Mouse (Mus musculus) stomach, embryonic 14.5 days (tissue): ENCODE results near the gene Nepn. TPM values are rescaled to one million over a fixed set of nuclear protein-coding genes. Genes with fewer than 3 reads are reported as not detected.

Source experiments
- ATAC-seq: fragments of 200-750 bp; cut with Nextera tagmentation; 2 replicates; pipeline ENCODE4 v1.8.0; 2017; ENCODE audit warnings: low read depth, moderate TSS enrichment; ENCODE audit not compliant: insufficient number of reproducible peaks, insufficient read depth, low FRiP score
- H3K27ac ChIP-seq: fragments of 300-500 bp; sonication (generic); 2 replicates; pipeline ENCODE4 v1.5.1; 2014; ENCODE audit warnings: mild to moderate bottlenecking, low read length, moderate library complexity, mixed read lengths
- H3K27me3 ChIP-seq: fragments of 300-500 bp; sonication (generic); 2 replicates; pipeline ENCODE4 v1.6.1; 2014; ENCODE audit warnings: low read length, control low read depth, mixed read lengths; ENCODE audit not compliant: control insufficient read depth, insufficient read depth
- H3K36me3 ChIP-seq: fragments of 300-500 bp; sonication (generic); 2 replicates; pipeline ENCODE4 v1.6.1; 2014; ENCODE audit warnings: mild to moderate bottlenecking, control low read depth, low read length, moderate library complexity, mixed read lengths; ENCODE audit not compliant: control insufficient read depth, insufficient read depth
- H3K4me1 ChIP-seq: fragments of 300-500 bp; sonication (generic); 2 replicates; pipeline ENCODE4 v1.6.1; 2014; ENCODE audit warnings: low read length, control low read depth, mixed read lengths; ENCODE audit not compliant: control insufficient read depth, insufficient read depth
- H3K4me2 ChIP-seq: fragments of 300-500 bp; sonication (generic); replicated peaks from 2 replicates; pipeline ENCODE4 v1.6.1; 2014; ENCODE audit warnings: low read depth, low read length, control low read depth
- H3K4me3 ChIP-seq: fragments of 300-500 bp; sonication (generic); 2 replicates; pipeline ENCODE4 v1.5.1; 2014; ENCODE audit warnings: low read depth, low read length, control low read depth
- H3K9ac ChIP-seq: fragments of 300-500 bp; sonication (generic); replicated peaks from 2 replicates; pipeline ENCODE4 v1.6.1; 2014; ENCODE audit warnings: low read depth, mild to moderate bottlenecking, control low read depth, low read length, moderate library complexity, mixed read lengths
- H3K9me3 ChIP-seq: fragments of 300-500 bp; sonication (generic); 2 replicates; pipeline ENCODE4 v1.6.1; 2016; ENCODE audit warnings: low read depth, low read length, control low read depth; ENCODE audit not compliant: control insufficient read depth
- WGBS: fragments of 180-500 bp; shearing (Covaris S2); extraction: QIAGEN DNeasy Blood & Tissue Kit; methylation state at CpG from one replicate; pipeline ENCODE4 v1.1.7; 2014; 5-methylcytosine and 5-hydroxymethylcytosine counted together
- polyA plus RNA-seq: library from polyadenylated mRNA; unstranded; fragments of >200 nt; fragmentation: Nextera tagmentation; extraction: Ambion mirVana; gene quantifications from 2 replicates; pipeline ENCODE4 v1.2.1, GENCODE M21; 2014

The Nepn gene
- polyA plus RNA-seq, 1 experiment from 2014 or later: 57.8 TPM

DNA sequence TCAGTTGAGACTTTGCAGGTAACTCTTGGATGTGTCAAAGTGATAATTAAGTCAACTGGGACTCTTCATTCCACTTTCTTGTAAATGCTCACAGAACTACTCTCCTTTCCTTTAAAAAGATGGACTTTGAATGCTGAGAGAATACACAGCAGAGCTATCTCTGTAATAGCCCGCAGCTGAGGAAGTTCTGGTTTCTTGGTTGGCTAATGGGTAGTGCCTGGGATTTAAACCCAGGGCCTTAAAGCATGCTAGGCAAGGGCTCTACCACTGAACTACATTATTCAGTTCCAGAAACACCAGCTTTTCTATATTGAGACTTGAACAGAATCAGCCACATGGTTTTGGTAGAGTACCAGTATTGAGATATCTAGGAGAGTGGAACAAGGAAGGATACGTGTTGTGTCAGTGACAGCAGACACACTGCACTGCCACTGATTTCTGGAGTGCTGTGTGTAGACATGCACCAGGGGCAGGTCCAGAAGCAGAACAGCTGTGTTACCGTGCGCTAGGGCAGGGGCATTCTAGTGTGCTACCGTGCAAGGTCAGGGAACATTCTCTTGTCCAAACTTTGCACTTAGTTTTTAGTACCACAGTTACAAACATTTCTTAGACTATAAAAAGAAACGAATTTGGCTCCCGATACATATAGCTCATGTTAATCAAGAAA, 37.7 kb downstream of the Nepn start:
- Histone ChIP-seq H3K27ac (no peak overlapping the region), H3K4me1 (no peaks in the 10 kb centered on the region), H3K9ac (no peak overlapping the region), H3K36me3 (peaks cover 15% of the 10 kb centered on the region), H3K4me3 (no peak overlapping the region), H3K27me3 (no peaks in the 10 kb centered on the region), H3K9me3 (no peaks in the 10 kb centered on the region), H3K4me2 (no peak overlapping the region)
- WGBS: 77% methylated on average over 7 of the region's 7 CpGs
- ATAC-seq: no peak

DNA sequence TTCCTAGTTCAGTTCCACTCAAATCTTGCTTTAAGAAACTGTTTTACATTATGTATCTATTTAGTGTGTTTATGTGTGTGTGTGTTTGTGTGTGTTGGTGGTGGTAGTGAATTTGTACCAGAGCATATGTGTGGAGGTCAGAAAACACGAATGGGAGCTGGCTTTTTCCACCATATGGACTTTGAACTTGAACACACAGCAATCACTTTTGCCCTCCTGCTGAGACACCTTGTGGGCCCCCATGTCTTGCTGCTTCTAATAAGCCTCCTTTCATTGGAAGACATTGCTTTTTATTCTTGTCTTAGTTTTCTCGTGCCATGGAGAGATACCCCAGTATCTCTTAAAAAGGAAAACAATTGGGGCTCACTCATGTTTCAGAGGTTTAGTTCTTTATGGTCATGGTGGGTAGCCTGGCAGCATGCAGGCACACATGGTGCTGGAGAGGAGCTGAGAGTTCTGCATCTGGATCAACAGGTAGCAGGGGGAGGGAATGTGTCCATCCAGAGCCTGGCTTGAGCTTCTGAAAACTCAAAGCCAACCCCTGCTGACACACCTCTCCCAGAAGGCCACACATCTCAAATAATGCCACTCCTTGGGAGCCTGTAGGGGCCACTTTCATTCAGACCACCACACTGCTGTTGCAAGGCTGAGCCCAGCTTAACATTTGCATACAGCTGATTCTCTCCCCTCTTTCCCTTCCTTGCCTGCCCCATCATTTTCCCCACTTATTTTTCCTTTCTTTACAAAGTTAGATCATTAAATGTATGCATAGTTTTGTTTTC, 39.1 kb downstream of the Nepn start:
- Histone ChIP-seq H3K9ac (no peak overlapping the region), H3K36me3 (peaks cover 25% of the 10 kb centered on the region), H3K4me3 (no peak overlapping the region), H3K27me3 (no peaks in the 10 kb centered on the region), H3K4me2 (no peak overlapping the region), H3K4me1 (no peaks in the 10 kb centered on the region), H3K9me3 (no peaks in the 10 kb centered on the region), H3K27ac (no peak overlapping the region)
- no peak for ATAC-seq
- 53% methylated on average over 2 of the region's 2 CpGs for WGBS

DNA sequence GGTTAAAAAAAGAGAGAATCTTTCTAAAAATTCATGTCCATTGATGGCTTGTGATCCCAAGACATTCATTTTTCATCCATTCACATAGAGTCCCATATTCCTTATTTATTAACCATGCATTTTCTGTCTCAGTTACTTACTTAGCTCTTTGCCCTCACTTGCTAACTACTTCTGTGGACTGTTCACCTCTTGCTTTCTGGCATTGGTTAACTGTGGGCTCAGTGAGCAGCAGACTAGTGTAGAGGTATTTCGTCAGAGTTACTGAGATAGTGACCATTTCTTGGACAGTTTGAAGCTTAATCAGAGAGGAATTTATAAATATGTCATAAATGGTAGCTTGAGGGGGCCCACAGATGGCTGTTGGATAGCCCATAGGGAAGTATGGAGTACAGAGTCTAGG, 42.2 kb downstream of the Nepn start:
- Histone ChIP-seq H3K9ac (no peak overlapping the region), H3K4me3 (no peak overlapping the region), H3K9me3 (no peaks in the 10 kb centered on the region), H3K36me3 (peaks cover 42% of the 10 kb centered on the region), H3K4me2 (no peak overlapping the region), H3K4me1 (no peaks in the 10 kb centered on the region), H3K27me3 (no peaks in the 10 kb centered on the region), H3K27ac (no peak overlapping the region)
- no peak for ATAC-seq
- WGBS: 83% methylated on average over 1 of the region's 1 CpGs

DNA sequence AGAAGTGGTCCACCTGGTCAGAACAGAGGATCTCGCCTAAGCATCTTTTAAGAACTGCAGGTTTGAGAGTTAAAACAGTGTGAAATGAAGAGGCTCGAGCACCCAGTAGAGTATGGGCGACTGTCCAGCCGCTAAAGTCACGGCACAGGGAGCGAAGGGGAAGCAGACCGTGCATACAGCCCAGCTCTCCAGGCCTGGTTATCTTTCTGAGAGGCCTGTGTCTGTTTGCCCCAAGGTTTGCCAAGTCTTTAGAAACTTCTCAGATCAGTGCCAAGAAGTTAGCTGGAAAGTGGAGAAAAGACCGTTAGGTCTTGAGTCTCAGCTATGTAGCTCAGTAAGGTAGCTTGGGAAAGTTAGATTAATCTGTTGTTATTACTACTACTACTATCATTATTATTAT, 46.1 kb downstream of the Nepn start:
- Histone ChIP-seq H3K4me3 (no peak overlapping the region), H3K36me3 (peaks cover 60% of the 10 kb centered on the region), H3K27ac (no peak overlapping the region), H3K4me2 (no peak overlapping the region), H3K9me3 (no peaks in the 10 kb centered on the region), H3K9ac (no peak overlapping the region), H3K27me3 (no peaks in the 10 kb centered on the region), H3K4me1 (no peaks in the 10 kb centered on the region)
- ATAC-seq: no peak
- WGBS: 92% methylated on average over 8 of the region's 8 CpGs

Other genes starting within 250 kb of the Nepn start
- gene Ros1, start 193.7 kb upstream of the Nepn start, polyA plus RNA-seq: 0.04 and 0.25 TPM in 2 replicates
- 35.3 and 35.9 TPM in 2 replicates for gene Dcbld1, start 155.4 kb upstream of the Nepn start, polyA plus RNA-seq
- gene Gm26741, start 30.2 kb upstream of the Nepn start, polyA plus RNA-seq: not detected in 2 replicates
- 19.1 and 21.3 TPM in 2 replicates for gene Gopc, start 6.8 kb upstream of the Nepn start, polyA plus RNA-seq
- 16.6 and 17.2 TPM in 2 replicates for gene Nus1, start 28.6 kb downstream of the Nepn start, polyA plus RNA-seq